ENCODE assay signal across 17 mouse cellular contexts in genomic region chr17:8541974-8542538, GRCm38 (mm10). TPM values are rescaled to one million over a fixed set of nuclear protein-coding genes. Genes with fewer than 3 reads are reported as not detected.
DNase-seq lines count a peak whose midpoint lies in the region; ATAC-seq and TF ChIP-seq lines count a peak whose summit lies in the region.
"Had no signal": no experiment of that assay in that cellular context is flagged by ENCODE, and none has a peak within 500 bp of the region (broad histone marks: within the 10 kb centered on the region; RNA-seq: fewer than 3 reads in every experiment).

No protein-coding gene starts in this region.

- intact Hi-C loops in gastrocnemius, adult 2 months (cut with DNase I), result no loop called here

- TF ChIP-seq CTCF in gastrocnemius, adult 2 months (IDR thresholded peaks at IDR 0.05), result no peak

- WGBS in heart, embryonic 10.5 days, result 67% methylated on average over 14 of the region's 14 CpGs

- DNase-seq in gastrocnemius, adult 2 months, result peak; percentile 45
- DNase-seq in gastrocnemius, postnatal 10 days, result no peak
- peak; percentile 44 for DNase-seq in ES-CJ7 (ENCODE audit: low read depth, low spot score)
- DNase-seq in brain, adult 2 months (ENCODE audit: low read depth, low spot score), result peak; percentile 36
- peak; percentile 27 to 41 for DNase-seq in frontal cortex, postnatal 10 days (ENCODE audit: low spot score in 2 of 2)
- DNase-seq in heart, embryonic 10.5 days (ENCODE audit: low spot score), result no peak
- no peak for DNase-seq in c-Kit-positive CD71-positive TER-119-positive erythroid progenitor cells, embryonic 14.5 days (ENCODE audit: low spot score)
- DNase-seq: cerebellum, postnatal 36 days; layer of hippocampus, adult 9-11 months; left cerebral cortex, postnatal 4 days; lung, embryonic 14.5 days had no signal

- no peaks in the 10 kb centered on the region; the same call in 1 of the 2 replicates for H3K27me3 ChIP-seq in heart, embryonic 10.5 days (ENCODE audit: insufficient read depth, poor library complexity, severe bottlenecking)
- H3K27me3 ChIP-seq: kidney, embryonic 15.5 days; neural tube, embryonic 13.5 days had no signal

- H3K4me3 ChIP-seq in gastrocnemius, adult 2 months, result no peak overlapping the region
- no peak overlapping the region for H3K4me3 ChIP-seq in heart, embryonic 10.5 days
- H3K4me3 ChIP-seq: kidney, embryonic 15.5 days; neural tube, embryonic 13.5 days had no signal

- H3K9me3 ChIP-seq in heart, embryonic 10.5 days, result no peaks in the 10 kb centered on the region
- H3K9me3 ChIP-seq: kidney, embryonic 15.5 days; neural tube, embryonic 13.5 days had no signal

- H3K4me1 ChIP-seq in heart, embryonic 10.5 days, result 0 out of 2 replicates have a peak, but pooled peaks cover 3% of the 10 kb centered on the region
- H3K4me1 ChIP-seq: kidney, embryonic 15.5 days; neural tube, embryonic 13.5 days had no signal

- no peaks in the 10 kb centered on the region for H3K36me3 ChIP-seq in heart, embryonic 10.5 days
- H3K36me3 ChIP-seq: kidney, embryonic 15.5 days; neural tube, embryonic 13.5 days had no signal

- no peak for ATAC-seq in inflammation-experienced regulatory T-cells, adult 6 months

- H3K27ac ChIP-seq in gastrocnemius, adult 2 months, result peak overlapping the region; percentile 57
- no peak overlapping the region for H3K27ac ChIP-seq in heart, embryonic 10.5 days
- H3K27ac ChIP-seq: kidney, embryonic 15.5 days; neural tube, embryonic 13.5 days had no signal

RNA-seq across cellular contexts. Expression of gene Pde10a, which starts 16.9 kb away (rescaled TPM):
- 1 to 10 TPM; 4.0 to 6.0 TPM for total RNA-seq in gastrocnemius, adult 2 months (2021)
- total RNA-seq in gastrocnemius, postnatal 10 days (2021), result 1 to 10 TPM; 5.7 to 7.4 TPM
- polyA plus RNA-seq in inflammation-experienced regulatory T-cells, adult 6 months (2017; shearing (Covaris generic)), result not detected
- polyA plus RNA-seq in heart, embryonic 10.5 days (2016; fragmentation: Nextera tagmentation; extraction: Ambion mirVana), result 2.8 and 3.5 TPM in 2 replicates

RNA-seq across cellular contexts. Expression of gene Gm17087, which starts 24.7 kb away (rescaled TPM):
- not detected for total RNA-seq in gastrocnemius, adult 2 months (2021)
- total RNA-seq in gastrocnemius, postnatal 10 days (2021), result not detected
- 1 to 10 TPM in 2 of 3 experiments, not detected in 1; 2.2 to 3.6 TPM for polyA plus RNA-seq in inflammation-experienced regulatory T-cells, adult 6 months (2017; shearing (Covaris generic))
- polyA plus RNA-seq in heart, embryonic 10.5 days (2016; fragmentation: Nextera tagmentation; extraction: Ambion mirVana), result not detected in 2 replicates
- total RNA-seq: hematopoietic stem cell, adult 5-6 weeks; left cerebral cortex, postnatal 4 days; megakaryocyte-erythroid progenitor cell, adult 5-6 weeks had no signal
- polyA plus RNA-seq: kidney, embryonic 15.5 days; lung, embryonic 14.5 days; neural tube, embryonic 13.5 days; stomach, embryonic 16.5 days had no signal

Comparison
In these comparisons a context has a peak if more than half of its experiments do, and no peak if none do; other contexts are left out.
1. DNase-seq: peak in gastrocnemius, adult 2 months (single experiment), ES-CJ7 (single experiment), brain, adult 2 months (single experiment) and frontal cortex, postnatal 10 days (2 of 2); none in gastrocnemius, postnatal 10 days (single experiment), heart, embryonic 10.5 days (single experiment) and c-Kit-positive CD71-positive TER-119-positive erythroid progenitor cells, embryonic 14.5 days (single experiment).